Mouse (Mus musculus) layer of hippocampus, postnatal 10 days (tissue): ENCODE data around the gene Psd4. TPM values are rescaled to one million over a fixed set of nuclear protein-coding genes. Genes with fewer than 3 reads are reported as not detected.

ENCODE experiments used
- DNase-seq, 2 experiments: peaks; one replicate each; pipeline ENCODE4 v3.0.0; 2021; ENCODE audit warnings: low spot score in 2 of 2
- long read RNA-seq: library from polyadenylated mRNA; stranded (forward); transcript quantifications from one replicate; pipeline ENCODE4 v2.0.0, GENCODE M21; 2023
- total RNA-seq, 2 experiments: library from RNA; stranded (reverse); gene quantifications; 2 replicates each; pipeline ENCODE4 v1.2.3; 2021

The Psd4 gene
- 1 to 10 TPM; 1.5 to 1.8 TPM for total RNA-seq
- long read RNA-seq, full-length matches to known transcripts: 1 of 1 reads
- long read RNA-seq, partial matches to known transcripts: 0 of 1 reads
- long read RNA-seq, other reads (novel, unspliced or antisense): 0 of 1 reads

GRCm38 (mm10) chr2:24367030-24367894 is at the start of gene Psd4:
Gene Psd4, plus strand, starts transcription at chr2:24367580.
- DNase-seq: peak; percentile 26 to 42

- no peak for DNase-seq
These were observed 49.3 kb upstream of the Psd4 start for GRCm38 (mm10) chr2:24317919-24318598.

- DNase-seq: no peak
These were observed 32.0 kb upstream of the Psd4 start for GRCm38 (mm10) chr2:24335333-24335732.

GRCm38 (mm10) chr2:24336545-24336944 is 30.8 kb upstream of the Psd4 start, which contains the start of gene Il1rn:
Gene Il1rn, plus strand, starts transcription at chr2:24336853.
- no peak for DNase-seq

GRCm38 (mm10) chr2:24341395-24341885 is 25.9 kb upstream of the Psd4 start:
- DNase-seq: no peak

GRCm38 (mm10) chr2:24344619-24345018 is 22.8 kb upstream of the Psd4 start:
- no peak for DNase-seq

- DNase-seq: no peak
These were observed 22.3 kb upstream of the Psd4 start for GRCm38 (mm10) chr2:24345056-24345455.

- DNase-seq: no peak
These were observed 19.5 kb upstream of the Psd4 start for GRCm38 (mm10) chr2:24347926-24348325.

GRCm38 (mm10) chr2:24351159-24351558 is 16.2 kb upstream of the Psd4 start:
- no peak for DNase-seq

- no peak for DNase-seq
These were observed 14.3 kb upstream of the Psd4 start for GRCm38 (mm10) chr2:24353042-24353441.

GRCm38 (mm10) chr2:24357642-24358041 is 9.7 kb upstream of the Psd4 start:
- DNase-seq: peak; percentile 34 to 51

GRCm38 (mm10) chr2:24359347-24359746 is 8.0 kb upstream of the Psd4 start:
- DNase-seq: no peak

- no peak for DNase-seq
These were observed 3.6 kb upstream of the Psd4 start for GRCm38 (mm10) chr2:24363818-24364217.

- DNase-seq: no peak
These were observed 985 bp upstream of the Psd4 start for GRCm38 (mm10) chr2:24366214-24366975.

- no peak for DNase-seq
These were observed 498 bp downstream of the Psd4 start for GRCm38 (mm10) chr2:24367895-24368261.

GRCm38 (mm10) chr2:24378747-24379450 is 11.5 kb downstream of the Psd4 start:
- no peak for DNase-seq

GRCm38 (mm10) chr2:24382456-24383230 is 15.3 kb downstream of the Psd4 start:
- DNase-seq: no peak

- DNase-seq: no peak
These were observed 16.3 kb downstream of the Psd4 start for GRCm38 (mm10) chr2:24383636-24384035.

- DNase-seq: no peak
These were observed 17.0 kb downstream of the Psd4 start for GRCm38 (mm10) chr2:24384393-24384792.
